Mouse (Mus musculus) testis, adult 2 months (tissue): ENCODE measurements at regions not wholly inside any gene's neighbourhood (a gene's known extent, or its start where the extent isn't known, plus 50 kb on each side); places are given as distances from the start of the nearest gene placed in this dataset.

Experiments used
- CTCF ChIP-seq: fragments of 200-500 bp; IDR thresholded peaks from 2 replicates; pipeline ENCODE4 v1.5.1; 2012; ENCODE audit warnings: low read depth, mild to moderate bottlenecking, inconsistent platforms, low read length, moderate library complexity; ENCODE audit not compliant: control insufficient read depth, insufficient read depth, insufficient replicate concordance
- POLR2A ChIP-seq: fragments of 200-500 bp; IDR thresholded peaks from 2 replicates; pipeline ENCODE4 v1.6.1; 2012; ENCODE audit warnings: low read depth, mild to moderate bottlenecking, inconsistent platforms, low read length, moderate library complexity; ENCODE audit not compliant: control insufficient read depth

- TF ChIP-seq POLR2A (no peak), CTCF (no peak)
Measured at GRCm38 (mm10) chr7:121563526-121563925, 143.5 kb downstream of the Usp31 start.
